18 mouse cellular contexts compared by ENCODE assay signal in genomic region chr12:58201190-58201589, GRCm38 (mm10). TPM values are rescaled to one million over a fixed set of nuclear protein-coding genes. Genes with fewer than 3 reads are reported as not detected.
DNase-seq lines count a peak whose midpoint lies in the region; ATAC-seq and TF ChIP-seq lines count a peak whose summit lies in the region.
"Had no signal": no experiment of that assay in that cellular context is flagged by ENCODE, and none has a peak within 500 bp of the region (broad histone marks: within the 10 kb centered on the region; RNA-seq: fewer than 3 reads in every experiment).

No protein-coding gene starts in this region.

- TF ChIP-seq RAD21 in CH12.LX (IDR thresholded peaks at IDR 0.05; ENCODE audit: low read depth, low read length): peak; percentile 35

- in situ Hi-C loops in CH12.LX (cut with MboI; ENCODE audit: low pct_ligation_motif_present, low pct_unique_long_range_greater_than_20kb, low sequenced_read_pairs): no loop called here

- H3K36me3 ChIP-seq in liver, embryonic 14.5 days (replicated peaks; ENCODE audit: control insufficient read depth, insufficient read depth, low read depth): no peaks in the 10 kb centered on the region
- no peaks in the 10 kb centered on the region for H3K36me3 ChIP-seq in liver, embryonic 11.5 days (ENCODE audit: control insufficient read depth, insufficient read depth, low read length)
- no peaks in the 10 kb centered on the region for H3K36me3 ChIP-seq in CH12.LX (replicated peaks in 1 of 2; ENCODE audit: control insufficient read depth in 1 of 2, insufficient read depth in 1 of 2, low read length in 1 of 2)
- H3K36me3 ChIP-seq: embryonic facial prominence, embryonic 15.5 days; liver, embryonic 15.5 days had no signal

- no peak overlapping the region for H3K9ac ChIP-seq in liver, embryonic 14.5 days (replicated peaks)
- no peak overlapping the region for H3K9ac ChIP-seq in liver, embryonic 11.5 days (ENCODE audit: low read depth, low read length)
- H3K9ac ChIP-seq in CH12.LX (ENCODE audit: insufficient read depth, low read depth): no peak overlapping the region
- H3K9ac ChIP-seq: embryonic facial prominence, embryonic 15.5 days; hindbrain, embryonic 14.5 days; liver, embryonic 15.5 days had no signal

- no peak overlapping the region for H3K4me3 ChIP-seq in liver, embryonic 14.5 days (ENCODE audit: insufficient read depth in 1 of 2, low read depth in 2 of 2, low read length in 2 of 2)
- no peak overlapping the region for H3K4me3 ChIP-seq in liver, embryonic 11.5 days (ENCODE audit: low read depth, low read length)
- no peak overlapping the region for H3K4me3 ChIP-seq in CH12.LX (replicated peaks in 1 of 3; ENCODE audit: low read depth in 2 of 3, low read length in 2 of 3, poor library complexity in 1 of 3)
- H3K4me3 ChIP-seq: embryonic facial prominence, embryonic 15.5 days; liver, embryonic 15.5 days; megakaryocyte, embryonic 14.5 days had no signal

- peak; percentile 77 for ATAC-seq in frontal cortex, adult (ENCODE audit: low TSS enrichment)
- no peak for ATAC-seq in liver, embryonic 14.5 days (ENCODE audit: insufficient read depth)
- no peak for ATAC-seq in liver, embryonic 11.5 days (replicated peaks; ENCODE audit: low FRiP score)
- no peak for ATAC-seq in megakaryocyte progenitor cell, adult 5-6 weeks (replicated peaks; ENCODE audit: poor library complexity)
- ATAC-seq: forebrain, embryonic 16.5 days had no signal

- no peak overlapping the region for H3K4me2 ChIP-seq in liver, embryonic 14.5 days (ENCODE audit: low read depth)
- no peak overlapping the region for H3K4me2 ChIP-seq in liver, embryonic 11.5 days
- H3K4me2 ChIP-seq in CH12.LX (ENCODE audit: insufficient read depth, low read depth, poor library complexity, severe bottlenecking): no peak overlapping the region
- H3K4me2 ChIP-seq: embryonic facial prominence, embryonic 15.5 days; hindbrain, embryonic 14.5 days; liver, embryonic 15.5 days had no signal

- TF ChIP-seq EP300 in liver, embryonic 14.5 days (IDR thresholded peaks at IDR 0.05; ENCODE audit: low read depth): no peak
- TF ChIP-seq EP300 in CH12.LX (IDR thresholded peaks at IDR 0.05; ENCODE audit: low read length): no peak

- no peaks in the 10 kb centered on the region for H3K4me1 ChIP-seq in liver, embryonic 14.5 days (replicated peaks; ENCODE audit: control insufficient read depth in 2 of 2, insufficient read depth in 2 of 2, low read length in 1 of 2)
- no peaks in the 10 kb centered on the region for H3K4me1 ChIP-seq in liver, embryonic 11.5 days (replicated peaks; ENCODE audit: control insufficient read depth, insufficient read depth, low read length)
- no peaks in the 10 kb centered on the region for H3K4me1 ChIP-seq in CH12.LX (ENCODE audit: control insufficient read depth in 1 of 2, insufficient read depth in 2 of 2)
- H3K4me1 ChIP-seq: embryonic facial prominence, embryonic 15.5 days; liver, embryonic 15.5 days; megakaryocyte, embryonic 14.5 days had no signal

- TF ChIP-seq POLR2A in CH12.LX (IDR thresholded peaks at IDR 0.05; ENCODE audit: low read depth, low read length): no peak
- TF ChIP-seq POLR2A in brain, embryonic 14.5 days (IDR thresholded peaks at IDR 0.05; ENCODE audit: borderline replicate concordance, extremely low read depth, insufficient read depth, insufficient read length, poor library complexity, severe bottlenecking): no peak

- H3K27ac ChIP-seq in liver, embryonic 14.5 days: no peak overlapping the region
- H3K27ac ChIP-seq in liver, embryonic 11.5 days (ENCODE audit: low read depth, low read length): no peak overlapping the region
- H3K27ac ChIP-seq in CH12.LX (ENCODE audit: insufficient read depth, low read depth): no peak overlapping the region
- H3K27ac ChIP-seq: embryonic facial prominence, embryonic 15.5 days; hindbrain, embryonic 14.5 days; liver, embryonic 15.5 days had no signal

- no peaks in the 10 kb centered on the region for H3K27me3 ChIP-seq in liver, embryonic 14.5 days (ENCODE audit: control insufficient read depth, insufficient read depth, low read length)
- H3K27me3 ChIP-seq in liver, embryonic 11.5 days (replicated peaks; ENCODE audit: control insufficient read depth, insufficient read depth, low read length): no peaks in the 10 kb centered on the region
- H3K27me3 ChIP-seq in CH12.LX (replicated peaks): no peaks in the 10 kb centered on the region
- H3K27me3 ChIP-seq: embryonic facial prominence, embryonic 15.5 days; liver, embryonic 15.5 days; megakaryocyte, embryonic 14.5 days had no signal

- DNase-seq in frontal cortex, postnatal 25 days (ENCODE audit: low spot score in 2 of 2): no peak
- no peak for DNase-seq in liver, embryonic 14.5 days (ENCODE audit: low read depth in 3 of 3, low spot score in 3 of 3)
- DNase-seq in liver, embryonic 11.5 days (ENCODE audit: low spot score): no peak
- peak; percentile 27 for DNase-seq in CH12.LX (ENCODE audit: extremely low read depth)
- peak; percentile 45 for DNase-seq in brain, embryonic 14.5 days (ENCODE audit: low read depth)
- DNase-seq in urinary bladder, postnatal 4 days (ENCODE audit: low spot score in 2 of 2): no peak
- DNase-seq: adrenal gland, adult 2 months; kidney, adult 8-10 months; right cerebral cortex, postnatal 14 days had no signal

- H3K9me3 ChIP-seq in liver, embryonic 14.5 days (ENCODE audit: control insufficient read depth, low read length): no peaks in the 10 kb centered on the region
- no peaks in the 10 kb centered on the region for H3K9me3 ChIP-seq in liver, embryonic 11.5 days (ENCODE audit: control insufficient read depth, low read length)
- H3K9me3 ChIP-seq in CH12.LX (replicated peaks; ENCODE audit: low read length): no peaks in the 10 kb centered on the region
- H3K9me3 ChIP-seq: embryonic facial prominence, embryonic 15.5 days; liver, embryonic 15.5 days; megakaryocyte, embryonic 14.5 days had no signal

- dilution Hi-C loops in CH12.LX (cut with MboI; ENCODE audit: extremely low pct_ligation_motif_present, extremely low pct_unique_long_range_greater_than_20kb, low sequenced_read_pairs): no loop called here

- no peaks in the 10 kb centered on the region for H3K79me2 ChIP-seq in CH12.LX (replicated peaks; ENCODE audit: control insufficient read depth, extremely low read depth, insufficient read depth, poor library complexity, severe bottlenecking)

- peak; percentile 7; the same call in 1 of the 2 replicates for TF ChIP-seq CTCF in liver, embryonic 14.5 days (IDR thresholded peaks at IDR 0.05; ENCODE audit: low read depth)
- peak in 1 of 2 experiments; percentile 30; a peak in 2 of 4 replicates for TF ChIP-seq CTCF in CH12.LX (conservative IDR thresholded peaks at IDR 0.05 in 1 of 2, IDR thresholded peaks at IDR 0.05 in 1 of 2; ENCODE audit: low read depth in 2 of 2, low read length in 2 of 2)
- TF ChIP-seq CTCF in brain, embryonic 14.5 days (IDR thresholded peaks at IDR 0.05; ENCODE audit: borderline replicate concordance, extremely low read depth, insufficient read depth, insufficient read length): no peak

TF ChIP-seq in CH12.LX, 34 proteins besides CTCF, POLR2A, EP300 and RAD21:
- TF ChIP-seq UBTF (IDR thresholded peaks at IDR 0.05; ENCODE audit: low read depth, low read length): no peak
- peak; percentile 27; the same call in 1 of the 2 replicates for TF ChIP-seq SMC3 (IDR thresholded peaks at IDR 0.05; ENCODE audit: low read depth, low read length)

RNA-seq across cellular contexts. Expression of gene Sstr1, which starts 10.4 kb away (rescaled TPM):
- polyA plus RNA-seq in liver, embryonic 14.5 days (2012; rRNA removed): 0.02 TPM in 1 of 2 replicates, not detected in the other
- polyA plus RNA-seq in liver, embryonic 14.5 days (2014; fragmentation: Nextera tagmentation; extraction: Ambion mirVana): not detected in 2 replicates
- polyA plus RNA-seq in liver, embryonic 11.5 days (2014; fragmentation: Nextera tagmentation; extraction: Ambion mirVana): not detected in 2 replicates
- total RNA-seq in CH12.LX (2012; rRNA removed): not detected in 2 replicates
- not detected in 2 replicates for total RNA-seq in CH12.LX (2014; rRNA removed)
- not detected in 2 replicates for polyA plus RNA-seq in CH12.LX (2012; ENCODE audit: insufficient read length, low read depth)
- 11.1 and 13.5 TPM in 2 replicates for polyA plus RNA-seq in brain, embryonic 14.5 days (2012; rRNA removed)
- not detected in 2 replicates for total RNA-seq in megakaryocyte progenitor cell, adult 5-6 weeks (2015)
- total RNA-seq in megakaryocyte progenitor cell, adult 5-6 weeks (2017): not detected in 2 replicates
- total RNA-seq: adrenal gland, adult 2 months; neutrophil, adult 5-6 weeks had no signal
- polyA plus RNA-seq: heart, embryonic 14.5 days; liver, embryonic 15.5 days had no signal

Comparison
In these comparisons a context has a peak if more than half of its experiments do, and no peak if none do; other contexts are left out.
1. DNase-seq: peak in CH12.LX (single experiment) and brain, embryonic 14.5 days (single experiment); none in frontal cortex, postnatal 25 days (0 of 2), liver, embryonic 14.5 days (0 of 3), liver, embryonic 11.5 days (single experiment) and urinary bladder, postnatal 4 days (0 of 2).
2. RNA of gene Sstr1, which starts 10.4 kb away (polyA plus RNA-seq): 11.1 to 13.5 TPM in brain, embryonic 14.5 days; 0.02 TPM in liver, embryonic 14.5 days, not detected in liver, embryonic 11.5 days and not detected in CH12.LX; every median in the first group is over 10 times any median in the second.